ENCODE assay signal across 9 mouse cellular contexts in the genomic region with DNA sequence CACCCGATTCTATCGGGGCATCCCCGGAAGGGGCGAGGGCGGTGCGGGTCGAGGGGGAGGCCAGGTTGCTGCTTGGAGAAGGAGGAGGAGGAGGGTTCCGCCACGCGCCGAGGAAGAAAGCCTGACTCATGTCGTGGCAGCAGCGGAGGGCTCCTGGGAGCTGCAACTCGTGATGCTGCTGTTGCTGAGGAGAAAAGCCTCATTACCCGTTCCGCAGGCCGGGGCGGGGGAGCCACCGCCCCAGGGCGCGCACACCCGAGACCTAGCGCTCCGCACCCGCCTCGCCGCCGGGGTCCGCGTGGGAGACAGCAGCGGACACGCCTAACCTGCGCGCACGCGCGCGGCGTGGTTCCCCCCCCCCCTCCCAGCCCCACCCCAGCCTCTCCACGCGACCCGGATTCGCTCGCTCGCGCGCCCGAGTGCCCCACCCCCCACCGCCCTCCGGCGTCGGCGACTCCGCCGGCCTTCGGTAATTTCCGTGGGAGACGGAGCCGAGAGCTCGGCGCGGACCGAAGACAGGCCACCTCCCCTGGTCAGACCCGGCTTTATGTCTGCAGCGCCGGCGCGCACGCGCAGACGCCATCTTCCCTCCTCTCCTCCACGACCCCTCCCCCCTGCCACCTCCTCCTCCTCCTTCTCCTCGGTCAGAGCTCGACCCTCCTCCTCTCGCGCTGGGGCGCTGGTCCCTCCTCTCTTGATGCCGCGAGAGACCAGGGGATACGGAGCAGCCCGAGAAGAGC. TPM values are rescaled to one million over a fixed set of nuclear protein-coding genes. Genes with fewer than 3 reads are reported as not detected.
A peak's percentile ranks its signal among the peaks of the same experiment; 100 is the strongest.
DNase-seq lines count a peak whose midpoint lies in the region; ATAC-seq and TF ChIP-seq lines count a peak whose summit lies in the region.
"Had no signal": no experiment of that assay in that cellular context is flagged by ENCODE, and none has a peak within 500 bp of the region (broad histone marks: within the 10 kb centered on the region; RNA-seq: fewer than 3 reads in every experiment).

No protein-coding gene starts in this region.

- peak overlapping the region; percentile 97 for H3K9ac ChIP-seq in embryonic facial prominence, embryonic 14.5 days (ENCODE audit: low read depth, low read length)
- H3K9ac ChIP-seq in heart, embryonic 11.5 days (ENCODE audit: low read depth, low read length), result peak overlapping the region; percentile 95
- peak overlapping the region; percentile 99 for H3K9ac ChIP-seq in kidney, embryonic 15.5 days
- H3K9ac ChIP-seq in limb, embryonic 15.5 days, result peak overlapping the region; percentile 98
- peak overlapping the region; percentile 92 for H3K9ac ChIP-seq in midbrain, postnatal 0 days (replicated peaks; ENCODE audit: low read length, poor library complexity, severe bottlenecking)

- no peaks in the 10 kb centered on the region for H3K27me3 ChIP-seq in embryonic facial prominence, embryonic 14.5 days (replicated peaks; ENCODE audit: control insufficient read depth, insufficient read depth, low read length)
- no peaks in the 10 kb centered on the region for H3K27me3 ChIP-seq in heart, embryonic 11.5 days (ENCODE audit: control insufficient read depth, insufficient read depth, low read length)
- H3K27me3 ChIP-seq in kidney, embryonic 15.5 days, result no peaks in the 10 kb centered on the region
- no peaks in the 10 kb centered on the region for H3K27me3 ChIP-seq in limb, embryonic 15.5 days
- H3K27me3 ChIP-seq in midbrain, postnatal 0 days (ENCODE audit: insufficient read depth, low read length), result no peaks in the 10 kb centered on the region

- peaks cover 30% of the 10 kb centered on the region for H3K4me1 ChIP-seq in embryonic facial prominence, embryonic 14.5 days (ENCODE audit: control insufficient read depth, insufficient read depth, low read length)
- peaks cover 23% of the 10 kb centered on the region for H3K4me1 ChIP-seq in heart, embryonic 11.5 days (ENCODE audit: control insufficient read depth, insufficient read depth, low read length)
- H3K4me1 ChIP-seq in kidney, embryonic 15.5 days, result peaks cover 41% of the 10 kb centered on the region
- peaks cover 38% of the 10 kb centered on the region for H3K4me1 ChIP-seq in limb, embryonic 15.5 days
- peaks cover 23% of the 10 kb centered on the region for H3K4me1 ChIP-seq in midbrain, postnatal 0 days (ENCODE audit: insufficient read depth, low read length)

- peak; percentile 96 for ATAC-seq in embryonic facial prominence, embryonic 14.5 days (ENCODE audit: low read depth)
- ATAC-seq in heart, embryonic 11.5 days (replicated peaks; ENCODE audit: insufficient number of reproducible peaks, low FRiP score, low TSS enrichment), result peak; percentile 86
- ATAC-seq in kidney, embryonic 15.5 days (replicated peaks; ENCODE audit: low FRiP score), result peak; percentile 95
- ATAC-seq in limb, embryonic 15.5 days (ENCODE audit: insufficient number of reproducible peaks, low FRiP score, low TSS enrichment, low read depth), result peak; percentile 96
- ATAC-seq in midbrain, postnatal 0 days (ENCODE audit: low FRiP score), result peak; percentile 96

- no peaks in the 10 kb centered on the region for H3K9me3 ChIP-seq in embryonic facial prominence, embryonic 14.5 days (ENCODE audit: control insufficient read depth, low read length)
- no peaks in the 10 kb centered on the region for H3K9me3 ChIP-seq in heart, embryonic 11.5 days (replicated peaks; ENCODE audit: control insufficient read depth, low read length)
- no peaks in the 10 kb centered on the region for H3K9me3 ChIP-seq in kidney, embryonic 15.5 days (replicated peaks)
- no peaks in the 10 kb centered on the region for H3K9me3 ChIP-seq in limb, embryonic 15.5 days
- H3K9me3 ChIP-seq in midbrain, postnatal 0 days (ENCODE audit: low read length), result no peaks in the 10 kb centered on the region

- no peak for TF ChIP-seq CTCF in midbrain, postnatal 0 days (IDR thresholded peaks at IDR 0.05)

- 0% methylated on average over 16 of the region's 81 CpGs for WGBS in embryonic facial prominence, embryonic 14.5 days
- WGBS in heart, embryonic 11.5 days (ENCODE audit: insufficient replicate concordance), result under 1% methylated on average over 50 of the region's 81 CpGs
- under 1% methylated on average over 68 of the region's 81 CpGs for WGBS in kidney, embryonic 15.5 days
- WGBS in limb, embryonic 15.5 days, result under 1% methylated on average over 64 of the region's 81 CpGs
- WGBS in midbrain, postnatal 0 days, result 0% methylated on average over 43 of the region's 81 CpGs

- DNase-seq in 3134 (ENCODE audit: extremely low read depth, insufficient read length, low spot score), result peak; percentile 94
- DNase-seq in adrenal gland, postnatal 4 days (ENCODE audit: low spot score in 2 of 2), result peak; percentile 93 to 95
- peak; percentile 99 for DNase-seq in embryonic facial prominence, embryonic 14.5 days (ENCODE audit: low spot score)
- DNase-seq in midbrain, postnatal 0 days (ENCODE audit: low spot score), result peak; percentile 99
- peak; percentile 54 to 85 for DNase-seq in spleen, postnatal 10 days (ENCODE audit: low spot score in 2 of 2)

- peak overlapping the region; percentile 80 for H3K4me2 ChIP-seq in embryonic facial prominence, embryonic 14.5 days (ENCODE audit: low read depth, low read length)
- peak overlapping the region; percentile 90 for H3K4me2 ChIP-seq in heart, embryonic 11.5 days
- peak overlapping the region; percentile 94 for H3K4me2 ChIP-seq in kidney, embryonic 15.5 days
- peak overlapping the region; percentile 90 for H3K4me2 ChIP-seq in limb, embryonic 15.5 days
- H3K4me2 ChIP-seq in midbrain, postnatal 0 days (ENCODE audit: low read depth, low read length, poor library complexity, severe bottlenecking), result peak overlapping the region; percentile 90

- H3K4me3 ChIP-seq in embryonic facial prominence, embryonic 14.5 days (ENCODE audit: low read depth, low read length), result peak overlapping the region; percentile 87
- peak overlapping the region; percentile 91 for H3K4me3 ChIP-seq in heart, embryonic 11.5 days (ENCODE audit: low read depth, low read length)
- H3K4me3 ChIP-seq in kidney, embryonic 15.5 days (replicated peaks), result peak overlapping the region; percentile 81
- H3K4me3 ChIP-seq in limb, embryonic 15.5 days, result peak overlapping the region; percentile 91
- H3K4me3 ChIP-seq in midbrain, postnatal 0 days (ENCODE audit: low read depth, low read length), result peak overlapping the region; percentile 75

- peaks cover 27% of the 10 kb centered on the region for H3K36me3 ChIP-seq in embryonic facial prominence, embryonic 14.5 days (ENCODE audit: control insufficient read depth, insufficient read depth, low read length)
- H3K36me3 ChIP-seq in heart, embryonic 11.5 days (ENCODE audit: control insufficient read depth, insufficient read depth, low read length), result peaks cover 11% of the 10 kb centered on the region
- H3K36me3 ChIP-seq in kidney, embryonic 15.5 days, result peaks cover 27% of the 10 kb centered on the region
- peaks cover 20% of the 10 kb centered on the region for H3K36me3 ChIP-seq in limb, embryonic 15.5 days
- H3K36me3 ChIP-seq in midbrain, postnatal 0 days (ENCODE audit: insufficient read depth, low read length), result peaks cover 13% of the 10 kb centered on the region; the same call in 1 of the 2 replicates
- H3K36me3 ChIP-seq: G1E had no signal

- peak overlapping the region; percentile 98 for H3K27ac ChIP-seq in embryonic facial prominence, embryonic 14.5 days (replicated peaks; ENCODE audit: low read depth, low read length)
- peak overlapping the region; percentile 99 for H3K27ac ChIP-seq in heart, embryonic 11.5 days (ENCODE audit: low read depth, low read length)
- H3K27ac ChIP-seq in kidney, embryonic 15.5 days, result peak overlapping the region; percentile 99
- H3K27ac ChIP-seq in limb, embryonic 15.5 days, result peak overlapping the region; percentile 98
- H3K27ac ChIP-seq in midbrain, postnatal 0 days (ENCODE audit: low read depth, low read length), result peak overlapping the region; percentile 98

RNA-seq across cellular contexts. Expression of gene Tsc22d1, which starts 0.5 kb away (rescaled TPM):
- total RNA-seq in adrenal gland, postnatal 4 days (2021), result 1,000 to 10,000 TPM; 1,342 to 1,567 TPM
- 499 and 556 TPM in 2 replicates for polyA plus RNA-seq in embryonic facial prominence, embryonic 14.5 days (2014; fragmentation: Nextera tagmentation; extraction: Ambion mirVana)
- 444 and 455 TPM in 2 replicates for polyA plus RNA-seq in heart, embryonic 11.5 days (2014; fragmentation: Nextera tagmentation; extraction: Ambion mirVana)
- polyA plus RNA-seq in kidney, embryonic 15.5 days (2015; fragmentation: Nextera tagmentation; extraction: Ambion mirVana), result 721 and 908 TPM in 2 replicates
- 543 and 584 TPM in 2 replicates for polyA plus RNA-seq in limb, embryonic 15.5 days (2015; fragmentation: Nextera tagmentation; extraction: Ambion mirVana)
- 574 and 673 TPM in 2 replicates for total RNA-seq in midbrain, postnatal 0 days (2014; rRNA removed)
- polyA plus RNA-seq in midbrain, postnatal 0 days (2015; fragmentation: Nextera tagmentation; extraction: Ambion mirVana), result 603 and 649 TPM in 2 replicates

Comparison
In these comparisons a context has a peak if more than half of its experiments do, and no peak if none do; other contexts are left out.
1. Peak in every context shown above with its lines: DNase-seq, ATAC-seq, H3K4me3 ChIP-seq and H3K27ac ChIP-seq.